Mouse (Mus musculus): Measurements from ENCODE around the gene Cytip. TPM values are rescaled to one million over a fixed set of nuclear protein-coding genes. Genes with fewer than 3 reads are reported as not detected.

Gene Cytip
- polyA plus RNA-seq, 1 experiment from 2014 or later, result 1.0 TPM

GRCm38 (mm10) chr2:58180776-58181175 lies 14.6 kb downstream of the Cytip start:
- H3K4me2 ChIP-seq (replicated peaks; ENCODE audit: low read depth), result no peak overlapping the region
- no peak for ATAC-seq
- no peaks in the 10 kb centered on the region for H3K4me1 ChIP-seq (replicated peaks; ENCODE audit: control insufficient read depth, insufficient read depth, low read length)
- 53% methylated on average over 1 of the region's 1 CpGs for WGBS
- no peaks in the 10 kb centered on the region for H3K36me3 ChIP-seq (ENCODE audit: control insufficient read depth, insufficient read depth)
- no peak overlapping the region for H3K9ac ChIP-seq (ENCODE audit: low read depth, low read length)
- H3K27me3 ChIP-seq (replicated peaks; ENCODE audit: control insufficient read depth, insufficient read depth, low read length), result no peaks in the 10 kb centered on the region
- no peak overlapping the region for H3K27ac ChIP-seq (ENCODE audit: low read depth, low read length)
- H3K4me3 ChIP-seq (ENCODE audit: low read depth, low read length), result no peak overlapping the region
- TF ChIP-seq CTCF (IDR thresholded peaks at IDR 0.05; ENCODE audit: low read depth), result no peak
- no peaks in the 10 kb centered on the region for H3K9me3 ChIP-seq (ENCODE audit: control insufficient read depth)

GRCm38 (mm10) chr2:58179056-58179455 lies 16.3 kb downstream of the Cytip start:
- Histone ChIP-seq H3K27ac (ENCODE audit: low read depth, low read length) (no peak overlapping the region), H3K9me3 (ENCODE audit: control insufficient read depth) (no peaks in the 10 kb centered on the region), H3K4me1 (replicated peaks; ENCODE audit: control insufficient read depth, insufficient read depth, low read length) (no peaks in the 10 kb centered on the region), H3K4me2 (replicated peaks; ENCODE audit: low read depth) (no peak overlapping the region), H3K27me3 (replicated peaks; ENCODE audit: control insufficient read depth, insufficient read depth, low read length) (no peaks in the 10 kb centered on the region), H3K36me3 (ENCODE audit: control insufficient read depth, insufficient read depth) (no peaks in the 10 kb centered on the region), H3K9ac (ENCODE audit: low read depth, low read length) (no peak overlapping the region), H3K4me3 (ENCODE audit: low read depth, low read length) (no peak overlapping the region)
- no peak for TF ChIP-seq CTCF (IDR thresholded peaks at IDR 0.05; ENCODE audit: low read depth)
- ATAC-seq, result no peak
- WGBS, result 41% methylated on average over 1 of the region's 1 CpGs

- TF ChIP-seq CTCF (IDR thresholded peaks at IDR 0.05; ENCODE audit: low read depth), result no peak
- no peak for ATAC-seq
These were observed 19.7 kb downstream of the Cytip start for GRCm38 (mm10) chr2:58175392-58176291.

DNA sequence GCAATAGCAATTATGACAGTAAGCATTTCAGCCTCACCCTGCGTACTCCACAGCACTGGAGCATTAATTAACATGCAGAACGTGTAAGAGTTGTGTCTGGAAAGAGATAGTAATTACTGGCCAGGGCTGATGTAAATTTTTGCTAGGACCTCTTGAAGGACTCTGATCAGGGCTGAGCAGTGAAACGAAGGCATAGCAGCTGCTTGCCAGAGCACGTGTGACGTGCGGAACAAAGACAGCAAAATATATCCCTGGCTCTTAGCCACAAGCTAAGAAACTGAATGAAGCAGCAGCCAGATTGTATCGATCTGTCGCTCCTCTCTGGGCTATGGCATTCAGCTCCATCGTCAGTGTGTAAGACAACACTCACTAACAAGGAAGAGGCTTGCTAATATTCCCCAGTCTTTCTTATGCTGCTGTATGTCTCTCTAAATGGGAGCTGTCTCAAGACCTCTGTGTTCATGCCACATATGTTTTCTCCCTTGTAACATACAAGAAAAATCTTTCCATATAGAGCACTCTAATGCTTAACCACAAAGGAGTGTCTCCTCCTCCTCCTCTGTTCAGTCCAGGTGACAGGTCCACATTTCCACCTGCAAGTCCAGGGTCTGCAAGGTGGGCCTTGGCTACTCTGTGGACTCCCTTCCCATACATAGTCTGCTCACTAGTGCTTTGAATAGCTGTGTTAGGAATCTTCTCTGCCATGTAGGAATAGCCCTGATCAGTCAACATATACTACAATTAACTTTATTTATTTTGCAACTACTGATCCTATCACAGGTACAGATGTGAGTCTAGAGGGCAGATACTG lies 20.7 kb downstream of the Cytip start:
- H3K27me3 ChIP-seq (replicated peaks; ENCODE audit: control insufficient read depth, insufficient read depth, low read length), result no peaks in the 10 kb centered on the region
- H3K4me3 ChIP-seq (ENCODE audit: low read depth, low read length), result no peak overlapping the region
- H3K9me3 ChIP-seq (ENCODE audit: control insufficient read depth), result no peaks in the 10 kb centered on the region
- ATAC-seq, result no peak
- TF ChIP-seq CTCF (IDR thresholded peaks at IDR 0.05; ENCODE audit: low read depth), result no peak
- no peak overlapping the region for H3K4me2 ChIP-seq (replicated peaks; ENCODE audit: low read depth)
- H3K4me1 ChIP-seq (replicated peaks; ENCODE audit: control insufficient read depth, insufficient read depth, low read length), result no peaks in the 10 kb centered on the region
- no peak overlapping the region for H3K27ac ChIP-seq (ENCODE audit: low read depth, low read length)
- WGBS, result 69% methylated on average over 9 of the region's 9 CpGs
- no peaks in the 10 kb centered on the region for H3K36me3 ChIP-seq (ENCODE audit: control insufficient read depth, insufficient read depth)
- no peak overlapping the region for H3K9ac ChIP-seq (ENCODE audit: low read depth, low read length)

More at GRCm38 (mm10) chr2:58175392-58176291, 19.7 kb downstream of the Cytip start:
- H3K9ac ChIP-seq (ENCODE audit: low read depth, low read length), result no peak overlapping the region
- H3K4me1 ChIP-seq (replicated peaks; ENCODE audit: control insufficient read depth, insufficient read depth, low read length), result no peaks in the 10 kb centered on the region
- no peak overlapping the region for H3K4me3 ChIP-seq (ENCODE audit: low read depth, low read length)
- H3K27me3 ChIP-seq (replicated peaks; ENCODE audit: control insufficient read depth, insufficient read depth, low read length), result no peaks in the 10 kb centered on the region
- 53% methylated on average over 8 of the region's 8 CpGs for WGBS
- H3K36me3 ChIP-seq (ENCODE audit: control insufficient read depth, insufficient read depth), result no peaks in the 10 kb centered on the region
- H3K9me3 ChIP-seq (ENCODE audit: control insufficient read depth), result no peaks in the 10 kb centered on the region
- no peak overlapping the region for H3K4me2 ChIP-seq (replicated peaks; ENCODE audit: low read depth)
- no peak overlapping the region for H3K27ac ChIP-seq (ENCODE audit: low read depth, low read length)

- H3K27me3 ChIP-seq (replicated peaks; ENCODE audit: control insufficient read depth, insufficient read depth, low read length), result no peaks in the 10 kb centered on the region
- H3K4me1 ChIP-seq (replicated peaks; ENCODE audit: control insufficient read depth, insufficient read depth, low read length), result no peaks in the 10 kb centered on the region
- no peak for TF ChIP-seq CTCF (IDR thresholded peaks at IDR 0.05; ENCODE audit: low read depth)
- no peak overlapping the region for H3K27ac ChIP-seq (ENCODE audit: low read depth, low read length)
- H3K9ac ChIP-seq (ENCODE audit: low read depth, low read length), result no peak overlapping the region
- no peak overlapping the region for H3K4me3 ChIP-seq (ENCODE audit: low read depth, low read length)
- H3K4me2 ChIP-seq (replicated peaks; ENCODE audit: low read depth), result no peak overlapping the region
- WGBS, result 83% methylated on average over 3 of the region's 3 CpGs
- H3K9me3 ChIP-seq (ENCODE audit: control insufficient read depth), result no peaks in the 10 kb centered on the region
- no peaks in the 10 kb centered on the region for H3K36me3 ChIP-seq (ENCODE audit: control insufficient read depth, insufficient read depth)
- ATAC-seq, result no peak
These were observed 22.4 kb downstream of the Cytip start for GRCm38 (mm10) chr2:58172963-58173362.

- Histone ChIP-seq H3K4me3 (ENCODE audit: low read depth, low read length) (no peak overlapping the region), H3K36me3 (ENCODE audit: control insufficient read depth, insufficient read depth) (no peaks in the 10 kb centered on the region), H3K4me1 (replicated peaks; ENCODE audit: control insufficient read depth, insufficient read depth, low read length) (no peaks in the 10 kb centered on the region), H3K27ac (ENCODE audit: low read depth, low read length) (no peak overlapping the region), H3K9ac (ENCODE audit: low read depth, low read length) (no peak overlapping the region), H3K4me2 (replicated peaks; ENCODE audit: low read depth) (no peak overlapping the region), H3K27me3 (replicated peaks; ENCODE audit: control insufficient read depth, insufficient read depth, low read length) (no peaks in the 10 kb centered on the region), H3K9me3 (ENCODE audit: control insufficient read depth) (no peaks in the 10 kb centered on the region)
- no peak for ATAC-seq
- TF ChIP-seq CTCF (IDR thresholded peaks at IDR 0.05; ENCODE audit: low read depth), result no peak
- WGBS, result 95% methylated on average over 2 of the region's 2 CpGs
These were observed 26.2 kb downstream of the Cytip start for GRCm38 (mm10) chr2:58169173-58169572.

Data from intestine, postnatal 0 days (tissue).